Mouse (Mus musculus): ENCODE data around the gene Gm20388. TPM values are rescaled to one million over a fixed set of nuclear protein-coding genes. Genes with fewer than 3 reads are reported as not detected.

Gm20388 gene
- total RNA-seq, 2 experiments from 2014 or later = 8.8 TPM

DNA sequence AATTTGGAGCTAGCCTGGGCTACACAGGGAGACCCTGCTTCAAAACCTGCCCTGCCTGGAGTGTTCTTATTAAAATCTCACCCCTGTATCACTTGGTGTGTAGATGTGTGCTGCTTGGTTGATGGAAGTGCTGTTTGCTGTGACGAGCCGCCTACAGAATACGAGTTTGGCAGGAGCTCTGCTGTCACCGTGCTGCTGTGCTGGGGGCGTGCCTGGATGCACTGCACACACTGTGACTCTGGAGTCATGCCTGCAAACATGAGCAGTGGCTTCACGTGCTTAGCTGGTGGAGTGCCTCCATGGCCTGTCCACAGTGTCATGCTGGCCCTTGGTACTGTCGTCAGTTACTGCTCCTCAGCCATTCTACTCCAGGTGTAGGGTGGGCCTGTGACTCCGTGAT, 2148.3 kb downstream of the Gm20388 start:
- DNase-seq (ENCODE audit: extremely low spot score in 1 of 2, low spot score in 1 of 2) = peak in 1 of 2 experiments; percentile 16

DNA sequence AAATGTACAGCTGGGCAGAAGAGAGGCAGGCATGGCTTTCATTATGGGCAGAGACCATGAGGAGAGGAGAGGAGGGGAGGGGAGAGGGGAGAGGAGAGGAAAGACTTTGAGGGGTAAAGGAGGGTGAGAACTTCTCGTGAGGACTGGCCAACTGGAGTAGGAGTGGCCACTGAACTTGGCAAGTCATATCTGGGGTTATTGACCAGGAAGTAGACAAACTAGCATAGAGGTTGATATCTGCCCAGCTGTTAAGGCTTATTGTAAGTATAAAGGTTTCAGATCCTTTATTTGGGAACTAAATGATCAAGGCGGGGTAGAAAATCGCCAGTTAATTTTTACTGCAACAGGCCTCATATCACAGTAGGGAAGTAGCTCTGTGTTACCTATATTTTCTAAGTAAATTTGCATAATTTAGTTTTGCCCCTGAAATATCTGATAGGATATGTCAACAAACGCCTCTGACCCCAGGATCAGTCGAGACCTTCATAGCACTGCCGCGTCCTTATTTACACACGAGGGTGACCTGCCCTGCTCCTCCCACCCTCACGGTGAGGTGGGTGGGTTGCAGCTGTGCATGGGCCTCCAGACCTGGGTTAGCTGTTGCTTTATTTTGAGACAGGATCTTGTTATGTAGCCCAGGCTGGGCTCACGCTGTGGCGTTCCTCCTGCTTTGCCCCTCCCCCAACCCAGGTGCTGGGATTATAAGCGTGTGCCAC, 2152.0 kb downstream of the Gm20388 start:
- no peak for DNase-seq (ENCODE audit: extremely low spot score in 1 of 2, low spot score in 1 of 2)

DNA sequence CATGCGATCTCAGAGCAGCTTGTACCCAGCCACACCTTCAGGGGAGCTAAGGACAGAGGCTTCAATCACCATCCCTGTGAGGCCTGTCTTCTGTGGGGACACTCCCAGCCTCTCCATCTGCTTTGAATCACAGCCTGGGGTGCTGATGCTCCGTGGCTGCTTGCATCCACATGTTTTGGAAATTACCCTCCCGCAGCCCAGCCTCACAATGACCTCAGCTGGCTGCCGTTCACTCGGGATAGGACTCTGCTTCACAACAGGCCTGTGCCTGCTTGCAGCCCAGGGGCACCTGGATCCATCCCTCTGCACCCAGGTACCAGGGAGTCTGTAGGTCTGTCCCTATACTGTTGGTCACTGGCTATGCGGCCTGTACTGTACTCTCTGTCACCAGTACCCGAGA, 2153.7 kb downstream of the Gm20388 start:
- DNase-seq (ENCODE audit: extremely low spot score in 1 of 2, low spot score in 1 of 2) = no peak

DNA sequence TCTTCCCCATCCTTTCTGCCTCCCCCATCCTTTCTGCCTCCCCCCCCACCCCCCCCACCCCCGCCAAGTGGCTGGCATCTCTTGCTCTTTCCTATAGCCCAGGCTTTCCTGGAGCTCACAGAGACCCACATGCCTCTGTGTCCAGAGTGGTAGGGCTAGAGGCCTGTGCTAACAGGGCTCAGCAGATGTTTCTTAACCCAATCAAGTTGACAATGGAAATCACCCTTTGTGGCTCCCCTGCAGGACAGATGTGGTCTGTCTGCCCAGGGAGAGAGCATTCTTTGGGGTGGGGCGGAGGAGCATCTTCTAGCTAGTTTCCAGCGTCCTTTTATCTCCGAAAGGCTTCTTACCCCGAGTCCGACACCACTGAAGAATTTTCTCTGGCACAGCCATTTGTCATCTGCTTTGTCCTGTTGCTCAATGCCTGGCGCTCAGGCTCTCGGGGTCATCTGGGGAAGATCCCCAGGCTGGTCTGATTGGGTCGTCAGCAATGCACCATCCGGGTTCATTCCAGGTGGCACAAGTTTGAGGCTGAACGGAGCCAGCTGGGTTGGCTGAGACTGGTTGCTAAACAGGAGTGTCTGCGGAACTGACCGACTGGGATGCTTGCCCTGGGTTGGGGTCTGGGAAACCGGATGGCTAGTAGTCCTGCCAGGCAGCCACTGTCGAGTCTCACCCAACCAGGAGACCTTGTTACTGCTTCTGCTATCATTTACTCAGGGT, 2157.3 kb downstream of the Gm20388 start:
- DNase-seq (ENCODE audit: extremely low spot score in 1 of 2, low spot score in 1 of 2) = no peak

DNA sequence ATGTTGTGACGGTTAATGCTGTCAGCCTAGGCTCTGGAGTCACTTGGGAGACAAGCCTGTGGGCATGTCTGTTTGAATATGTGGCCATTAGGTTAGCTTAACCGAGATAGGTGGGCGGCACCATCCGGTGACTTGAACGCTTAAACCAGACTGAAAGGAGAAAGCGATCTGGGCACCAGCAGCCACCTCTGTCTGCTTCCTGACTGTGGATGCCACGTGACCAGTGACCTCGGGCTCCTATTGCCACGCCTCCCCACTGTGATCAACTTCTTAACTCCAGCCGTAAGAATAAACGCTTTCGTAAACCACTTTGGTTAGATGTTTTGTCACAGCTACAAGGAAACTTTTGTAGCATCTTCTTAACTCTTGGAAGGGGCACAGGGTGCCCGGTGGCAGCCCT, 2158.0 kb downstream of the Gm20388 start:
- no peak for DNase-seq (ENCODE audit: extremely low spot score in 1 of 2, low spot score in 1 of 2)

DNA sequence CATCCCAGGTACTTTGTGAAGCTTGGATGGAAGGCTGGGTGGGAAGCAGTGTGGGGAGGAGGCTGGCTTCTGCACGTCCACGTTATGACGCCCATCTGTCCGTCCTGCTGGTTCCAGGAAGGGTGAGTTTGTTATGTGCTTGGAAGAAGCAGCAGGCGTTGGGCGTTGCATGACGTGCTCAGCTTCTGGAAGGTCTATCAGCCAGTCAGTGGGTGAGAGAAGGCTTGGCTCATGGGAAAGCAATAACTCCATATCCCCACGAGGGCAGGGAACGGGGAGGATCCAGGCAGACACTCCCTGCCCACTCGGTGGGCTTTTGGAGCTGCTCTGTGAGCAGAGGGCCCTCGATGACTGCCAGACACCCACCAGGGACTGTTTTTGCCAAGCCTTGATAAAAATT, 2158.6 kb downstream of the Gm20388 start:
- peak; percentile 22 to 23 for DNase-seq (ENCODE audit: extremely low spot score in 1 of 2, low spot score in 1 of 2)

DNA sequence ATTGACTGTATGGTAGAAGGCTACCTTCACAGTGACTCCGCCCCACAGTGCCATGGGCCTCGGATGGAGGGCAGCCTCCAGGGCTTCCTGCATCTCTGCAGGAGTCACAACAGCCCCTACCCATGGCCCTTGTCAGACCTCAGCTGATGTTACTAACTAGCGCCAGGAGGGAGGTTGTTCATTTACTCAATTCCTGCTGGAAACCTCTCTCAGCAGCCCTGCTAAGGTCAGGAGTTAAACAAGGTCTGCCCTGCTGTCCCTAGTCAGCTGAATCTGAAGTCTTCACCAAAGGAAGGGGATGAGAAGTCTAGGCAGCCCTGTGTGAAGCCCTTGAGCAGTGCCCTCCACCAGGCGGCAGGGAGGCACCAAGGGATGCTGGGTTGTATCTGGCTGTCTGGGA, 2160.6 kb downstream of the Gm20388 start:
- no peak for DNase-seq (ENCODE audit: extremely low spot score in 1 of 2, low spot score in 1 of 2)

DNA sequence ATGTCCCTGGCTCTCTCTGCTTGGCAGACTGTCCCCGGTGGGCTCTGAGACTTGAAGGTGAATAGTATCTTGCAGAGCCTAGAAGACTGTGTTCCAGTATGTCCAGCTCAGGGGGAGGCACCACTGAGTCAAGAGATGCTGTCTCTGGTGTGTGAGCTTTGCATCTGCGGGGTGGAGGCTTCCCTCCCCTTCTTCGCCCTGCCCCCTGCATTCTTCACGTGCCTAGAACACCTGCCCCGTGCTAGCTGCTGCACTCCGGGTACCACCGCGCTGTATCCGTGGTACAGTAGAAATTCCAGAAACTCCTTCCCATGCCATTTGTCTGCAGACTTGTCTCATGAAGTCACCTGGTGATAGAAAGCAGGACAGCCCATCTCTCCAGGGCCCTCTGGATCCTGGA, 2163.3 kb downstream of the Gm20388 start:
- DNase-seq (ENCODE audit: extremely low spot score in 1 of 2, low spot score in 1 of 2) = no peak

DNA sequence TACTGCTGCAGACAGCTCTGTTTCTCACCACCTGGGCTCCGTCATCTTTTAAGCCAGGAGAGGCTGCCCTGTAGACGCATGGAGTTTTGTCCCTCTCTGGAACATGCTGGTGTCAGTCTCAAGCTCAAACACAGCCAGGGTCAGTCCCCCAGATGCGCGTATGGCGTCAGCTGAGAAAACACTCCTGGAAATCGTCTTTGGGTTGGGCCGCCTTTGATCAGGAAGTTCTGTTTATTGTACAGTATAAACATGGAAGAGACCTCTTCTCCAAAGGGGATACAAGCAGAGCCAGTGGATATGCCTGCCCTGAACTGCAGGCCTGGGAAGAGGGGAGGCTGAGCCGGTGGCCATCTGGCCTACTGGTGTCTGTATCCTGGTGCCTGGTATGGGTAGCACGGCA, 2163.8 kb downstream of the Gm20388 start:
- no peak for DNase-seq (ENCODE audit: extremely low spot score in 1 of 2, low spot score in 1 of 2)

DNA sequence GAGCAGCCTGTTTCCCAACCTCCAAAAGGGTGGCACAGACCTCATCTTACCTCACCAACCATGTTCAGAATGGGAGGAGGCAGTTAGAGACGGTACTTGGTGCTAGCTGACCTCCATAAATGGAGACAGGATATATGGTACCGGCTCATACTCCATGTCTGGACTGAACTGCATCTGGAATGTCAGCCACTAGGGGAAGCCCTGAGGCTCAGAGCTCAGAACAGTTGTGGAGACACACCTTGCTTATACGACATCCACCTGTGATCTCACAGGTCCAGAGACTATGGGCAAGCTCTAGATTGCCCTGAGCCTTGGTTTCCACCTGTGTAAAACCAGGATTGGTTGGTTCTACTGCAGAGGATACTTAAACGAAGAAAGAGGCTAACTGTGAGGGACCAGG, 2164.3 kb downstream of the Gm20388 start:
- no peak for DNase-seq (ENCODE audit: extremely low spot score in 1 of 2, low spot score in 1 of 2)

DNA sequence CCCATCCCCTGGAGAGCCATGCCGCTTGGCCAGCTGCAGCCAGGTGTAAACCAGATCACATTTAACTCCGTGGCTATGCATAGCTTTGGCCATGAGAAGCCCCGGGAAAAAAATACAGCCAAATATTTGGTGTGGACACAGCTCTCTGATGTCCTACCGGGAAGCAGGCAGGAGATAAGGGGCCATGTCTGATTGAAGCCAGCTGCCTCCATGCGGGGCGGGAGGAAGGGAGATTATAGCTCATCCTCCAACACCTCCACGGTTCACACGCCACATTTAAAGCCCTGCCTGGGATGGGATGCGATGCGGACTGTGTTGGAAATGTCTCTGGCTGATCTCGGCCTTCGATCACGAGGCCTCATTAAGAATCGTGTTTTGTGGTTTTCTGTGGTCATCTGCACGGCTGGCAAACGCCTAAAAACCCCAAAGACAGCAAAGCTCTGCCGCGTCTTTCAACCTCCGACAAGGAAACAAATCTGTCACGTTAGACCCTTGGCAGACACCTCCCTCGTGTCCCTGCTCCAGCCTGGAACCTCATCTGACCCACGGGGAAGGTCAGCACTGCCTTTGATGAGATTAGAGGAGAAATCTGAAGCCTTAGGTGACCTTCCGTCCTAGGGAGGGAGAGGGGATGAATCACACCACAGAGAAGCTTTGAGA, 2165.7 kb downstream of the Gm20388 start:
- no peak for DNase-seq (ENCODE audit: extremely low spot score in 1 of 2, low spot score in 1 of 2)

DNA sequence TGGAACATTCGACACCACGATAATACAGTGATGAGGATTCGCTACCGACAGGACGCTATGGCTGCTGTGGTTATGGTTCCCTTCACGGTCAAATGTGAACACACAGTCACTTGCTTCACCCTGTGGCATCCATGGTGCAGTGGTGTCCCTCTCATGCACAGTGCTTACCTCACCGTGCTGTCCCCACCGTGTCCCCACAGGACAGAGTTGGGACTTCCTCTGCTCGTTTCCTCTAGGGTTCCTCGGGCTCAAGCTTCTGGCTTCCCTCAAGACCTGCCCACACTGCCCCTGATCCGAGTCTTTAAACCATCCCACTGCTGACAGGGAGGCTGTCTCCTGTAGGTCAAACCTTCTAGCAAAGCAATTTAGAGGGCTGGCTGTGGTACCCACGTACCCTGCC, 2167.7 kb downstream of the Gm20388 start:
- no peak for DNase-seq (ENCODE audit: extremely low spot score in 1 of 2, low spot score in 1 of 2)

DNA sequence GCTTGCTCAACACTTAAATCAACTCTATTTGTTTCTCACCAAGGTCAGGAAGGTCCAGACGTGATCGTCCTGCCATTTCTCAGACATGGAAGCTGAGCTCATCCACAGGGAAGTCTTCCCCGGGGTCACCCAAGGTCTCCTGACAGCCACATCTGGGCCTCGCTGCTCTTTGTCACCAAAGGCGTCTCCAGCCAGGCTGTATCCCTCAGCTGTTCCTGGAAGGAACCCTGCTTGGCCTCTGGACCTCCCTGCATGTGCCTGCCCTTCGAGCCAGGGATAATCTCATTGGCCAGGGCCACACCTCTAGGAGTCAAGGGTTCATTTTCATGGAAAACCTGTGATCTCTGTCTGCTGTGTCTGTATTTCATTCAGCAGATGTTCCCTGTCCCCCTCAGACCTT, 2168.5 kb downstream of the Gm20388 start:
- no peak for DNase-seq (ENCODE audit: extremely low spot score in 1 of 2, low spot score in 1 of 2)

DNA sequence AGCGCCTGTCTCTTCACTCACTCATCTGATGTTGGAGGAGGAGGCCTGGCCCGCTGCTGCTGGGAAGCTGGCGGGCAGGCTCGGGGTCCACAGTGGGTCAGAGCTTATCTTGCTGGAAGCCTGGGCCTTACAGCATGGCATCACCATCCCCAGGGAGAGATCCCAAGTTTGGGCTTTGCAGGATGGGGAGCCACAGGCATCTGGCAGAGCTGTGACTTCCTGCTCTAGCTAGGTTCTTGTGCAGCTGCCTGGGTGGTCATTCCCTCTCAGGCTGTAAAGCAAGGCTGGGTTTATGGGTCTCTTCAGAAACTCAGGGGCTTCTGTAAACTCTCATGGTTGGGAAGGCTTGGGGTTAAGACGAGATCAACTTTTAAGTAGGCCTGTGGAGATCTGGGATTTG, 2169.7 kb downstream of the Gm20388 start:
- no peak for DNase-seq (ENCODE audit: extremely low spot score in 1 of 2, low spot score in 1 of 2)

DNA sequence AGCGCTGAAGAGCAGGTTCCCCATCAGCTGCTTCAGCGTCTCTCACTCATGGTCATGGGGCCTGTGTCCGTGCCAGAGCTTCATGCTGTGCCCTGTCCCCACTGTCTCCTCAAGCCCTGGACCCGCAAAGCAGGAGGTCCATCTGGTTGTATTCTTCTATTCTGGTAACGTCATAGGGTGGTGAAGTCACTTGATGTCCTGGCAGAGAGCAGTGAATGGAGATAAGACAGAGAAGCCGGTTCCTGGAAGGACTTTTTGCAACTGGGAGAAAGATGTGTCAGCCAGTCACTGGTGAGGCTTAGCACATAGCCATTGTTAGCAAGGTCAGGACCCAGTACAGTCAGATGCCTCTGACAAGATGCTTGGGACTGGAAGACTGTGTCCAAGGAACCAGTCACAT, 2172.8 kb downstream of the Gm20388 start:
- no peak for DNase-seq (ENCODE audit: extremely low spot score in 1 of 2, low spot score in 1 of 2)

DNA sequence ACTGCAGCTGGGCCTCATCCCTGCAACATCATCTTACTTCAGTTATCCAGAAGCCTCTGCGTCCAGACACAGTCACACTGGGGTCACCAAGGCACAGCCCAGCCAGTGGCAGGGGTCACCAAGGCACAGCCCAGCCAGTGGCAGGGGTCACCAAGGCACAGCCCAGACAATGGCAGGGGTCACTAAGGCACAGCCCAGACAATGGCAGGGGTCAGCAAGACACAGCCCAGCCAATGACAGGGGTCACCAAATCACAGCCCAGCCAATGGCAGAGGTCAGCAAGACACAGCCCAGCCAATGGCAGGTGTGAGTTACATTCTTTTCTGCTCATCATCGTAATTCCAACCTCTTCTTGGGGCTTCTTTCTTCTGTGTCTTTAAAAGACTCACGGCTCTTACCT, 2173.5 kb downstream of the Gm20388 start:
- DNase-seq (ENCODE audit: extremely low spot score in 1 of 2, low spot score in 1 of 2) = no peak

DNA sequence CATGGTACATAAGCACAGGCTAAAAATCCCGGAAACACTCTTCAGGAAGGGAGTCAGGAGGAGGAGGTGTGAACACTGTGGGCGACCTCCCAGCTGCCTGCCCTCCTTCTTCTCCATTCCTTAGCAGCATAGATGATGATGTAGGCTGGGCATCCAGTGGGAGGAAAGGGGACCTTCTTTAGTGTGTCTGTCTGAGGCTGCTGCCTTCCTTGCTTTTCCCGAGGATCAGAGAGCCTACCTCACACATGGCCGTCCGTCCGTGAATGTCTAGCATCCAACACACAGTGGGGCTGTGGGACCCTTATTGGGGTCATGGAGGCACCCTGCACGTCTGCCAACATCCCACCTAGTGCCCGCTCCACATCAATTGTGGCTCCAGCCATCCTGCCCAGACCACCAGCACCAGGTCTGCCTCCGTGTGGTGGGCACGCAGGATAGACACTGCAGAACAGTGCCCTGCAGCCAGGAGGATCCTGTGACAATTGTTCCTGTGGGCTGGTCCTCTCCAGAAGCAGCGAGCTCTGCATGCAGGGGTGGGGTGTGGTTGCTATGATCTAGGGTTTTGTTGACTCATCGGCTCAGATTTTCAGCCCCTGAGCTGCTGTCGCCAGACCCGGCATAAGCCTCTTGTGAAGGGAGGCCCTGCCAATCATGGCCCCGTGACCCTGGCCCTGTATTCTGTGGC, 2174.2 kb downstream of the Gm20388 start:
- no peak for DNase-seq (ENCODE audit: extremely low spot score in 1 of 2, low spot score in 1 of 2)

DNA sequence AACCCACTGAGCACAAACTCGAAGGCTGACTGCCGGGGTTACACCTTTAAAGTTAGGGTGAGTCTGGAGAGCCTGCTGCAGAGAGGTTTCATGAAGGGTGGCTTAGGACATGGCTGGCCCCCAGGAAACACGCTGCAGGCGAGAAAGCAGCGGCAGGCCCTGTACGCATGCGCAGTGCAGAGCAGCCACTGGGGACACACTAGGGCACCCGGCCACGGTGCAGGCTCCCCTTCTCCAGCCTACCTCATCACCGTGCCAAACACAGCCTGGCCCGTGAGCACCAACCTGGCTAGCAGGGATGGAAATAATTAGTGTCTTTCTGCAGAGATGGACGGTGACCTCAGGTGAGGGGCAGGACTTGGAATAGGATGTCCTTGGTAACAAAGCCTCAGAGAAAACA, 2175.4 kb downstream of the Gm20388 start:
- no peak for DNase-seq (ENCODE audit: extremely low spot score in 1 of 2, low spot score in 1 of 2)

DNA sequence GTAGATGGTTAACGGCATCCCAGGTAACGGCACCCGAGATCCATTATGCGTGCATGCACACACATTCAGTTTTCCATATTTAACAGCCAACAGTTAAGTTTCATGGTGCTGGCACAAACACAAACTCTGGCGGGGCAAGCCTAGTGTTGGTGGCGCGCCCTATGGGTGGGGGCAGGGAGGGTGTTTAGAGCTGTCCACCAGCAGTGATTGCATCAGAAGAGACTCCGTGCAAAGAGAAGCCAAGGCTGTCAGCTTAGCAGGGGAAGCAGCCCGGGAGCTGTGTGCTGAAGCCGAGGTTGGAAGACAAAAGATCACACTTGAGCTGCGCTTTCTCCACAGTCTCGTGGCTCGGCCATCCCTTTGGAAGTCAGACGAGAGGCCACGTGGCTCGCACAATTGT, 2178.0 kb downstream of the Gm20388 start:
- DNase-seq (ENCODE audit: extremely low spot score in 1 of 2, low spot score in 1 of 2) = no peak

DNA sequence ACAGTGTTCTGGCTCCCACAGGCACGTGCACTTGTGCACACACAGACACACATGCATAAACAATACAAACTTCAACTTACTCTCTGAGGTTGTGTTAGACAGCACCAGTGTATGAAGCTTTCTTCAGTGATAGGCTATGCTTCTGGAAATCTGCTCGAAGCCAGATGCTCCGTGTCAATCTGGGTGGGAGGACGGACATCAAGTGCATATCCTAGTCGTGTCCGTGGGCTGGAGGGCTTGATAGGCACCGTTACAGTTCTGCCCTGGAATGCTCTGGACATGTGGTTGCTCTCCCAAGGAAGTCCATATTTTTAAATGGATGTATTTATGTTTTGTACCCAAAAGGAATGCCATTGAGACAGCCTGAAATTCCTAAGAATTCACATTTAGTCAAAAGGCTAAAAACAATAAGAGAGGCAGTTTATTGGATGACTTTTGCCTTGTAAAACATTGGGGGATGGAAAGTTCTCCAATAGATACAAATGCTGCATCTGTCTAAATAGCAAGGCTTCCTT, 2178.6 kb downstream of the Gm20388 start:
- no peak for DNase-seq (ENCODE audit: extremely low spot score in 1 of 2, low spot score in 1 of 2)

DNA sequence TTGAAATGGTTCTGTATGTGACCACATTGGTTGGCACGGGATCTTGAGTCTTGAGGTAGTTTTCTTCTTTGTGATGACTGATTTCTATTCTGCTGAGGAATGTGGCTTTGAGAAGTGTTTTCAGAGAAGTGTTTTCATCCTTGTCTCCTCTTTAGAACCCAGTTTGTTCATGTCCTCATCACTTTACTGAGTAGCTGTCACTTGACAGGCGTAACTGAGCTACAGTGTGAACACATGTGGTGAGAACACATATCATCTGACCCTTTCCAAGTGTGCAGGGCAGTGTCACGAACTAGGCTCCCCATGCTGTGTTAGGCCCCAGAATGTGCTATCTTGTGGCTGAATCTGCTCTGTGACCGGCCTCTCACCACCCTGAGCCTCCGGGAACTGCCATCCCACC, 2181.8 kb downstream of the Gm20388 start:
- no peak for DNase-seq (ENCODE audit: extremely low spot score in 1 of 2, low spot score in 1 of 2)
